In genomic region chr6:127104396-127105029, GRCm38 (mm10) we compare ENCODE assay signal across 23 mouse cellular contexts. TPM values are rescaled to one million over a fixed set of nuclear protein-coding genes. Genes with fewer than 3 reads are reported as not detected.
DNase-seq lines count a peak whose midpoint lies in the region; ATAC-seq and TF ChIP-seq lines count a peak whose summit lies in the region.
"Had no signal": no experiment of that assay in that cellular context is flagged by ENCODE, and none has a peak within 500 bp of the region (broad histone marks: within the 10 kb centered on the region; RNA-seq: fewer than 3 reads in every experiment).

No protein-coding gene starts in this region.

- H3K27ac ChIP-seq in left cerebral cortex, adult 2 months = peak overlapping the region; percentile 15; the same call in 1 of the 2 replicates
- peak overlapping the region; percentile 62 for H3K27ac ChIP-seq in brown adipose tissue, adult 24 weeks (replicated peaks; ENCODE audit: low read depth, low read length)
- H3K27ac ChIP-seq in liver, embryonic 12.5 days = no peak overlapping the region
- H3K27ac ChIP-seq: embryonic facial prominence, embryonic 10.5 days; forebrain, embryonic 13.5 days; hindbrain, embryonic 14.5 days; intestine, embryonic 15.5 days had no signal

- H3K4me1 ChIP-seq in brown adipose tissue, adult 24 weeks (ENCODE audit: control insufficient read depth, insufficient read depth, insufficient read length, low read length) = peaks cover 2% of the 10 kb centered on the region
- H3K4me1 ChIP-seq in liver, embryonic 12.5 days = peaks cover 12% of the 10 kb centered on the region

- H3K27me3 ChIP-seq in liver, embryonic 12.5 days (replicated peaks) = peaks cover 15% of the 10 kb centered on the region
- H3K27me3 ChIP-seq: CH12.LX; forebrain, embryonic 13.5 days; intestine, embryonic 15.5 days; Patski had no signal

- H3K4me3 ChIP-seq in left cerebral cortex, adult 2 months = no peak overlapping the region
- no peak overlapping the region for H3K4me3 ChIP-seq in brown adipose tissue, adult 24 weeks (ENCODE audit: insufficient read depth, low read depth, low read length)
- no peak overlapping the region for H3K4me3 ChIP-seq in liver, embryonic 12.5 days
- H3K4me3 ChIP-seq: embryonic facial prominence, embryonic 10.5 days; forebrain, embryonic 13.5 days; intestine, embryonic 15.5 days had no signal

- H3K9me3 ChIP-seq in liver, embryonic 12.5 days (replicated peaks) = no peaks in the 10 kb centered on the region
- H3K9me3 ChIP-seq: embryonic facial prominence, embryonic 10.5 days; intestine, embryonic 15.5 days had no signal

- no peak for TF ChIP-seq CTCF in left cerebral cortex, adult 2 months (IDR thresholded peaks at IDR 0.05)

- intact Hi-C loops in gastrocnemius, postnatal 14 days (cut with DNase I; ENCODE audit: low total_unique reads) = no loop called here
- intact Hi-C loops in left cerebral cortex, adult 2 months (cut with DNase I) = no loop called here

- H3K36me3 ChIP-seq in liver, embryonic 12.5 days = no peaks in the 10 kb centered on the region
- H3K36me3 ChIP-seq: intestine, embryonic 15.5 days had no signal

- WGBS in liver, embryonic 12.5 days (ENCODE audit: insufficient replicate concordance) = 62% methylated on average over 7 of the region's 7 CpGs

- no peak overlapping the region for H3K4me2 ChIP-seq in liver, embryonic 12.5 days
- H3K4me2 ChIP-seq: forebrain, embryonic 13.5 days; hindbrain, embryonic 14.5 days; intestine, embryonic 15.5 days had no signal

- no peak for ATAC-seq in liver, embryonic 12.5 days
- ATAC-seq: activated CD4-positive, CD25-positive, alpha-beta regulatory T cell, adult 4 months; forebrain, embryonic 13.5 days; forebrain, postnatal 0 days; intestine, embryonic 15.5 days; Patski had no signal

- H3K9ac ChIP-seq in liver, embryonic 12.5 days = no peak overlapping the region
- H3K9ac ChIP-seq: forebrain, embryonic 13.5 days; forebrain, postnatal 0 days; hindbrain, embryonic 14.5 days; intestine, embryonic 15.5 days had no signal

- peak; percentile 34 for DNase-seq in gastrocnemius, adult 18-20 months (ENCODE audit: low spot score)
- DNase-seq in gastrocnemius, postnatal 14 days = no peak
- no peak for DNase-seq in left cerebral cortex, adult 2 months (ENCODE audit: extremely low spot score in 1 of 2, low spot score in 2 of 2)
- DNase-seq in left cerebral cortex, adult 11 months (ENCODE audit: low spot score) = no peak
- DNase-seq in neural tube, embryonic 10.5 days (ENCODE audit: extremely low spot score, low spot score) = no peak
- DNase-seq: cerebellum, adult 9-11 months had no signal

RNA-seq across cellular contexts. Expression of gene Tigar, which starts 4.8 kb away (rescaled TPM):
- total RNA-seq in gastrocnemius, adult 18-20 months (2021) = 100 to 1,000 TPM in 1 of 2 experiments, 10 to 100 TPM in 1; 99.5 to 105 TPM
- total RNA-seq in gastrocnemius, postnatal 14 days (2021) = 10 to 100 TPM; 16.4 to 18.9 TPM
- total RNA-seq in left cerebral cortex, adult 2 months (2021) = 10 to 100 TPM; 22.3 to 22.7 TPM
- 12.9 and 14.6 TPM in 2 replicates for polyA plus RNA-seq in brown adipose tissue, adult 24 weeks (2012; ENCODE audit: insufficient read depth, insufficient read length, missing spikeins)
- 1.5 and 2.0 TPM in 2 replicates for polyA plus RNA-seq in liver, embryonic 12.5 days (2016; fragmentation: Nextera tagmentation; extraction: Ambion mirVana)

RNA-seq across cellular contexts. Expression of gene Fgf23, which starts 31.8 kb away (rescaled TPM):
- not detected for total RNA-seq in gastrocnemius, adult 18-20 months (2021)
- not detected for total RNA-seq in gastrocnemius, postnatal 14 days (2021)
- under 1 TPM; 0.44 to 0.68 TPM for total RNA-seq in left cerebral cortex, adult 2 months (2021)
- polyA plus RNA-seq in brown adipose tissue, adult 24 weeks (2012; ENCODE audit: insufficient read depth, insufficient read length, missing spikeins) = not detected in 2 replicates
- not detected in 2 replicates for polyA plus RNA-seq in liver, embryonic 12.5 days (2016; fragmentation: Nextera tagmentation; extraction: Ambion mirVana)
- total RNA-seq: adrenal gland, postnatal 14 days; CH12.LX; gastrocnemius, adult 8-10 months; heart, adult 8-10 months; heart, postnatal 10 days; hematopoietic stem cell, adult 5-6 weeks had no signal
- polyA plus RNA-seq: activated CD4-positive, CD25-positive, alpha-beta regulatory T cell, adult 4 months; embryonic facial prominence, embryonic 14.5 days; forebrain, embryonic 13.5 days; gonadal fat pad, adult 2 months; intestine, embryonic 15.5 days had no signal

RNA-seq across cellular contexts. Expression of gene Ccnd2, which starts 47.5 kb away (rescaled TPM):
- 10 to 100 TPM in 1 of 2 experiments, 1 to 10 TPM in 1; 7.2 to 12.8 TPM for total RNA-seq in gastrocnemius, adult 18-20 months (2021)
- 10 to 100 TPM; 17.6 to 31.6 TPM for total RNA-seq in gastrocnemius, postnatal 14 days (2021)
- 10 to 100 TPM; 75.1 to 97.4 TPM for total RNA-seq in left cerebral cortex, adult 2 months (2021)
- polyA plus RNA-seq in brown adipose tissue, adult 24 weeks (2012; ENCODE audit: insufficient read depth, insufficient read length, missing spikeins) = 12.2 and 44.0 TPM in 2 replicates
- 136 and 148 TPM in 2 replicates for polyA plus RNA-seq in liver, embryonic 12.5 days (2016; fragmentation: Nextera tagmentation; extraction: Ambion mirVana)

Comparison
In these comparisons a context has a peak if more than half of its experiments do, and no peak if none do; other contexts are left out.
1. RNA of gene Tigar, which starts 4.8 kb away (total RNA-seq): 99.5 to 105 TPM in gastrocnemius, adult 18-20 months; 22.3 to 22.7 TPM in left cerebral cortex, adult 2 months and 16.4 to 18.9 TPM in gastrocnemius, postnatal 14 days; every median in the first group is over 4 times any median in the second.